Mouse (Mus musculus) limb, embryonic 13.5 days (tissue): ENCODE measurements around the gene Mvp. TPM values are rescaled to one million over a fixed set of nuclear protein-coding genes. Genes with fewer than 3 reads are reported as not detected.

Experiments
- ATAC-seq: fragments of 200-750 bp; cut with Nextera tagmentation; 2 replicates; pipeline ENCODE4 v1.8.0; 2017; ENCODE audit warnings: low read depth, moderate number of reproducible peaks, moderate TSS enrichment; ENCODE audit not compliant: low FRiP score
- H3K27ac ChIP-seq: fragments of 300-500 bp; sonication (generic); 2 replicates; pipeline ENCODE4 v1.5.1; 2015; ENCODE audit warnings: inconsistent platforms, mild to moderate bottlenecking, moderate library complexity
- H3K27me3 ChIP-seq: fragments of 300-500 bp; sonication (generic); 2 replicates; pipeline ENCODE4 v1.6.1; 2015; ENCODE audit warnings: mild to moderate bottlenecking, inconsistent platforms
- H3K36me3 ChIP-seq: fragments of 300-500 bp; sonication (generic); 2 replicates; pipeline ENCODE4 v1.6.1; 2015; ENCODE audit warnings: inconsistent platforms, mild to moderate bottlenecking, moderate library complexity
- H3K4me1 ChIP-seq: fragments of 300-500 bp; sonication (generic); 2 replicates; pipeline ENCODE4 v1.6.1; 2015; ENCODE audit warnings: inconsistent platforms
- H3K4me2 ChIP-seq: fragments of 300-500 bp; sonication (generic); replicated peaks from 2 replicates; pipeline ENCODE4 v1.6.1; 2015; ENCODE audit warnings: inconsistent platforms, mild to moderate bottlenecking, moderate library complexity
- H3K4me3 ChIP-seq: fragments of 300-500 bp; sonication (generic); 2 replicates; pipeline ENCODE4 v1.5.1; 2015; ENCODE audit warnings: moderate library complexity, mild to moderate bottlenecking, inconsistent platforms
- H3K9ac ChIP-seq: fragments of 300-500 bp; sonication (generic); 2 replicates; pipeline ENCODE4 v1.6.1; 2015; ENCODE audit warnings: mild to moderate bottlenecking, inconsistent platforms
- H3K9me3 ChIP-seq: fragments of 300-500 bp; sonication (generic); 2 replicates; pipeline ENCODE4 v1.6.1; 2016; ENCODE audit warnings: inconsistent platforms
- WGBS: fragments of 180-500 bp; shearing (Covaris S2); methylation state at CpG from one replicate; pipeline ENCODE4 v1.1.7; 2015; 5-methylcytosine and 5-hydroxymethylcytosine counted together
- polyA plus RNA-seq: library from polyadenylated mRNA; unstranded; fragments of >200 nt; fragmentation: Nextera tagmentation; extraction: Ambion mirVana; gene quantifications from 2 replicates; pipeline ENCODE4 v1.2.1, GENCODE M21; 2015

Mvp gene
- polyA plus RNA-seq, 1 experiment from 2014 or later: 5.6 TPM

- 3% methylated on average over 39 of the region's 39 CpGs for WGBS
- H3K27me3 ChIP-seq: no peaks in the 10 kb centered on the region
- H3K4me1 ChIP-seq: peaks cover 70% of the 10 kb centered on the region
- peak within 1 kb of the TSS; percentile 98 for H3K4me2 ChIP-seq
- peak within 1 kb of the TSS; percentile 80 for H3K4me3 ChIP-seq
- H3K27ac ChIP-seq: peak within 1 kb of the TSS; percentile 96
- peak within 1 kb of the TSS; percentile 86 for H3K9ac ChIP-seq
- ATAC-seq: peak; percentile 77
- no peaks in the 10 kb centered on the region for H3K9me3 ChIP-seq
- H3K36me3 ChIP-seq: peaks cover 44% of the 10 kb centered on the region
Measured at GRCm38 (mm10) chr7:127016971-127017949, 2.8 kb upstream of the Mvp start, which contains the start of gene Pagr1a. Pagr1a (minus strand) TSS chr7:127017352.

- H3K4me1 ChIP-seq: peaks cover 63% of the 10 kb centered on the region
- peak; percentile 37 for ATAC-seq
- no peaks in the 10 kb centered on the region for H3K27me3 ChIP-seq
- H3K4me3 ChIP-seq: peak overlapping the region; percentile 80
- peak overlapping the region; percentile 96 for H3K27ac ChIP-seq
- peak overlapping the region; percentile 98 for H3K4me2 ChIP-seq
- no peaks in the 10 kb centered on the region for H3K9me3 ChIP-seq
- H3K9ac ChIP-seq: peak overlapping the region; percentile 86
- H3K36me3 ChIP-seq: peaks cover 42% of the 10 kb centered on the region
- under 1% methylated on average over 22 of the region's 22 CpGs for WGBS
Measured at GRCm38 (mm10) chr7:127016486-127016938, 2.1 kb upstream of the Mvp start.

DNA sequence TGATC lies 1.9 kb upstream of the Mvp start, which contains the start of gene Pagr1b:
TSS of gene Pagr1b (minus strand) at position 4 of the 5 bp plus-strand sequence.
- Histone ChIP-seq H3K9me3 (no peaks in the 10 kb centered on the region), H3K4me3 (peak within 1 kb of the TSS; percentile 80), H3K4me2 (peak within 1 kb of the TSS; percentile 98), H3K27ac (peak within 1 kb of the TSS; percentile 96), H3K27me3 (no peaks in the 10 kb centered on the region), H3K4me1 (peaks cover 61% of the 10 kb centered on the region), H3K9ac (peak within 1 kb of the TSS; percentile 86), H3K36me3 (peaks cover 45% of the 10 kb centered on the region)
- ATAC-seq: no peak

- peak overlapping the region; percentile 96 for H3K27ac ChIP-seq
- H3K9ac ChIP-seq: peak overlapping the region; percentile 86
- H3K27me3 ChIP-seq: no peaks in the 10 kb centered on the region
- H3K4me2 ChIP-seq: peak overlapping the region; percentile 98
- H3K4me1 ChIP-seq: peaks cover 59% of the 10 kb centered on the region
- H3K36me3 ChIP-seq: peaks cover 45% of the 10 kb centered on the region
- no peaks in the 10 kb centered on the region for H3K9me3 ChIP-seq
- peak overlapping the region; percentile 80 for H3K4me3 ChIP-seq
- under 1% methylated on average over 10 of the region's 10 CpGs for WGBS
- ATAC-seq: 0 out of 2 replicates have a peak, but pooled peaks have one; percentile 8
Measured at GRCm38 (mm10) chr7:127016081-127016480, 1.7 kb upstream of the Mvp start.

GRCm38 (mm10) chr7:127014993-127015392 lies 572 bp upstream of the Mvp start:
- no peaks in the 10 kb centered on the region for H3K27me3 ChIP-seq
- peak overlapping the region; percentile 86 for H3K9ac ChIP-seq
- ATAC-seq: no peak
- H3K4me3 ChIP-seq: peak overlapping the region; percentile 10; the same call in 1 of the 2 replicates
- H3K4me1 ChIP-seq: peaks cover 48% of the 10 kb centered on the region
- peaks cover 45% of the 10 kb centered on the region for H3K36me3 ChIP-seq
- WGBS: 91% methylated on average over 12 of the region's 12 CpGs
- peak overlapping the region; percentile 98 for H3K4me2 ChIP-seq
- H3K9me3 ChIP-seq: no peaks in the 10 kb centered on the region
- no peak overlapping the region for H3K27ac ChIP-seq

- no peak for ATAC-seq
- H3K4me1 ChIP-seq: peaks cover 32% of the 10 kb centered on the region
- WGBS: 92% methylated on average over 6 of the region's 6 CpGs
- no peak overlapping the region for H3K4me2 ChIP-seq
- H3K9me3 ChIP-seq: no peaks in the 10 kb centered on the region
- H3K27me3 ChIP-seq: no peaks in the 10 kb centered on the region
- 0 out of 2 replicates have a peak overlapping the region, but pooled peaks have one; percentile 2 for H3K9ac ChIP-seq
- peaks cover 45% of the 10 kb centered on the region for H3K36me3 ChIP-seq
- no peak overlapping the region for H3K27ac ChIP-seq
- no peak overlapping the region for H3K4me3 ChIP-seq
Measured at GRCm38 (mm10) chr7:127013385-127013784, 1.0 kb downstream of the Mvp start.

GRCm38 (mm10) chr7:127012845-127013244 lies 1.6 kb downstream of the Mvp start:
- 0 out of 2 replicates have a peak overlapping the region, but pooled peaks have one; percentile 13 for H3K9ac ChIP-seq
- H3K36me3 ChIP-seq: peaks cover 45% of the 10 kb centered on the region
- H3K4me3 ChIP-seq: no peak overlapping the region
- no peaks in the 10 kb centered on the region for H3K9me3 ChIP-seq
- peaks cover 27% of the 10 kb centered on the region for H3K4me1 ChIP-seq
- no peak overlapping the region for H3K27ac ChIP-seq
- H3K27me3 ChIP-seq: no peaks in the 10 kb centered on the region
- no peak overlapping the region for H3K4me2 ChIP-seq
- ATAC-seq: no peak
- 96% methylated on average over 10 of the region's 10 CpGs for WGBS

- no peak overlapping the region for H3K4me3 ChIP-seq
- H3K4me2 ChIP-seq: no peak overlapping the region
- H3K4me1 ChIP-seq: peaks cover 23% of the 10 kb centered on the region
- H3K9me3 ChIP-seq: no peaks in the 10 kb centered on the region
- H3K27ac ChIP-seq: no peak overlapping the region
- no peak for ATAC-seq
- 88% methylated on average over 6 of the region's 6 CpGs for WGBS
- H3K27me3 ChIP-seq: no peaks in the 10 kb centered on the region
- peaks cover 45% of the 10 kb centered on the region for H3K36me3 ChIP-seq
- no peak overlapping the region for H3K9ac ChIP-seq
Measured at GRCm38 (mm10) chr7:127012374-127012773, 2.0 kb downstream of the Mvp start.

DNA sequence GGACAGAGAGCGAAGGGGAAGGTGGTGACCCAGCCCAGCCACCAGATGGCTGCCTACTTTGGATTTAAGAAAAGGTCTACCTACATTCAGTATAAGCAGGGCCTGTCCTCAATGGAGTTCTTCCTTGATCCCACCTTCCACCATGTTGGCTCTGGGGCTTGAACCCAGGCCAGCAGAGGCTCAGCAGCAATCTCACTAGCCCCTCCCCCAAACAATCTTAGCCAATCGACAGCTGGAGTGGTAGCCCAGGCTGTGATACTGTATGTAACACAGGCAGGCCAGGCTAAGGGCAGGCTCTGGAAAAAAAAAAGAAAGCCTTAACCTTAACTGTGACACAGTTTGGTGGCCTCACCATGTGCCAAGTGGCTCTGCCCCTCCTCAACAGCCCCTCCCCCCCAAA lies 2.7 kb downstream of the Mvp start:
- no peak overlapping the region for H3K27ac ChIP-seq
- ATAC-seq: no peak
- H3K36me3 ChIP-seq: peaks cover 45% of the 10 kb centered on the region
- H3K4me1 ChIP-seq: peaks cover 23% of the 10 kb centered on the region
- no peak overlapping the region for H3K4me3 ChIP-seq
- 81% methylated on average over 2 of the region's 2 CpGs for WGBS
- H3K9me3 ChIP-seq: no peaks in the 10 kb centered on the region
- H3K4me2 ChIP-seq: no peak overlapping the region
- H3K27me3 ChIP-seq: no peaks in the 10 kb centered on the region
- no peak overlapping the region for H3K9ac ChIP-seq

GRCm38 (mm10) chr7:127011051-127011450 lies 3.4 kb downstream of the Mvp start:
- peaks cover 24% of the 10 kb centered on the region for H3K4me1 ChIP-seq

DNA sequence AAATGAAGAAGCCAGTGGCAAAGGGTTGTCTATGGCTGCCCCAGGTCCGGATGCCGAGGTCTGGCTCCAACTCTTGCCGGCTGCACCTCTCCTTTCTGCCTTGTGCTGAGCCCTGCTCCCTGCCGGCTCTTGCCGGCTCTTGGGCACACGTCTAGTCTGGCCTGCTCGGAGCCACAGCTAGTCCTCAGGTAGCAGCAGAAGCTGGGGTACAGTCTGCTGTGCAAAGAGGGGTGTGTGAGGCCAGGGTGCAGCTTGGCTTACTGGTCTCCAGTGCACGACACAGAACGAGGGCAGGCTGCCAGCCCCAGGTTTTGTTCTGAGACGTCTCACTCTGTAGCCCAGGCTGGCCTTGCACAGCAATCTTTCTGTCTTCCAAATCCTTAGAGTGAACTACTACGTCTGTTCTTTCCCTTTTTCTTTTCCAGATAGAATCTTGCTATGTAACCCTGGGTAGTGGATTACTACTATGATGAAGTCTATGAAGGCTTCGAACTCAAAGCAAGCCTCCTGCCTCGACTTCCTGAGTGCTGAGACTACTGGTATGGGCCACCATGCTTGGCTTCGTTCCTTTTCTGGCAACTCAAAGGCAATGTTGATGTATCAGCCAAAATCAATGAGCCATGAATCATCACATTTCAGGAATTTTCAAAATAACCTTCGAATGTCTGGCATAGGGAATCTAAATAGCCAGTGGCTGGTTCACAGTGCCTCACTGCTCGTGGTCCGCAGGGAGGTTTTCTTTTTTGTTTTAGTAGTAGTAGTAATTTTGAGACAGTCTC lies 4.9 kb downstream of the Mvp start:
- peaks cover 30% of the 10 kb centered on the region for H3K36me3 ChIP-seq
- no peak overlapping the region for H3K4me2 ChIP-seq
- no peaks in the 10 kb centered on the region for H3K27me3 ChIP-seq
- ATAC-seq: no peak
- 83% methylated on average over 17 of the region's 17 CpGs for WGBS
- H3K4me1 ChIP-seq: peaks cover 11% of the 10 kb centered on the region
- H3K9me3 ChIP-seq: no peaks in the 10 kb centered on the region
- H3K4me3 ChIP-seq: no peak overlapping the region
- H3K9ac ChIP-seq: no peak overlapping the region
- no peak overlapping the region for H3K27ac ChIP-seq

More at GRCm38 (mm10) chr7:127011051-127011450, 3.4 kb downstream of the Mvp start:
- Histone ChIP-seq H3K27ac (no peak overlapping the region), H3K36me3 (peaks cover 45% of the 10 kb centered on the region), H3K4me2 (no peak overlapping the region), H3K9ac (no peak overlapping the region), H3K4me3 (no peak overlapping the region), H3K9me3 (no peaks in the 10 kb centered on the region), H3K27me3 (no peaks in the 10 kb centered on the region)
- no peak for ATAC-seq
- WGBS: 89% methylated on average over 2 of the region's 2 CpGs
